Mouse (Mus musculus): ENCODE data around the gene Top2a. TPM values are rescaled to one million over a fixed set of nuclear protein-coding genes. Genes with fewer than 3 reads are reported as not detected.

The Top2a gene
- polyA plus RNA-seq, 1 experiment from 2014 or later, result 225 TPM

- peak overlapping the region; percentile 23; the same call in 1 of the 2 replicates for H3K27ac ChIP-seq
- H3K9me3 ChIP-seq, result no peaks in the 10 kb centered on the region
- no peak for DNase-seq (ENCODE audit: low spot score)
- H3K4me1 ChIP-seq (replicated peaks), result peaks cover 53% of the 10 kb centered on the region
- H3K27me3 ChIP-seq (ENCODE audit: insufficient read depth, poor library complexity, severe bottlenecking), result peaks cover 9% of the 10 kb centered on the region; the same call in 1 of the 2 replicates
- WGBS, result 91% methylated on average over 14 of the region's 14 CpGs
- no peak overlapping the region for H3K4me3 ChIP-seq
- peaks cover 56% of the 10 kb centered on the region for H3K36me3 ChIP-seq
Measured at GRCm38 (mm10) chr11:98973584-98973983, 50.4 kb downstream of the Top2a start.

DNA sequence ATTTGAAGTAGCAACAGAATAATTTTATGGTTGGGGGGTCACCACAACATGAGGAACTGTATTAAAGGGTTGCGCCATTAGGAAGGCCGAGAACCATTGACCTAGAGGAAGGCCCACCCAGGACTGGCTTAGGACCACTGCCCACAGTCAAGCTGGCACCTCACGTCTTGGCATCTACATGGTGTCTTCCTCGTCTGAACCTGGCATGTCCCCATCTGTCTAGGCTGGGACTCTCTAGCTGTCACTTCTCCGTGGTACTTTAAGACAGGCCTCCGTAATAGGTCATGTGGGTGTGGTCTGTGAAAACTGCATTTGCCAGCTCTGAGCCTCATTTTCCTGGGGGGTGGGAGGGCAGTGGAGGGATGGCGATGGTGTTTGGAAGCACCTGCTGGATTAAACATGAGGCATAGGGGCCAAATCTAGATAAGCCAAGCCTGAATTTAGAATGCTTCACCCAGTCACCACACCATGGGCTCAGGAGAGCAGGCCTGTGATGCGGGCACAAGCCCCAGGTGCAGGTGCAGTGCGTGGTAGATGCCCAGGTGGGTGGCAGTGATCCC lies 51.1 kb downstream of the Top2a start:
- WGBS, result 91% methylated on average over 9 of the region's 9 CpGs
- Histone ChIP-seq H3K27ac (no peak overlapping the region), H3K9me3 (no peaks in the 10 kb centered on the region), H3K27me3 (ENCODE audit: insufficient read depth, poor library complexity, severe bottlenecking) (peaks cover 9% of the 10 kb centered on the region; the same call in 1 of the 2 replicates), H3K4me1 (replicated peaks) (peaks cover 59% of the 10 kb centered on the region), H3K4me3 (no peak overlapping the region), H3K36me3 (peaks cover 62% of the 10 kb centered on the region)
- no peak for DNase-seq (ENCODE audit: low spot score)

DNA sequence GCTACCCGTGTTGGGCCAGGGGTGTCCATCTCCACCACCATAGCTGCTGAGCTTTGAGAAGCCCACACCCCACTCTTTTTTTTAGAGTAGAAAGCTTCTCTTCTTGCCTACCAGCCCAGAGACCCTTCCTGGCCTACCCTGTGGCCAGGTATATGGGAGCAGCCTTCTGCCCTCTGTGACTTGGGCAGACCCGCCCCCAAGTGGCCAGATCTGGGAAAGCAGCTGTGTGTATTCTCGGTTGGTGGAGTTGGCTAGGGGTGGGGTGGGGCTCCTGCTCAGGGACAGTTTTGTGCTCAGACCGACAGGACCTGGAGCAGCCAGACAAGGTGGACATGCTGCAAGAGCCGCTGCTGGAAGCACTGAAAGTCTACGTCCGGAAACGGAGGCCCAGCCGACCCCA lies 51.8 kb downstream of the Top2a start:
- Histone ChIP-seq H3K27me3 (ENCODE audit: insufficient read depth, poor library complexity, severe bottlenecking) (peaks cover 9% of the 10 kb centered on the region; the same call in 1 of the 2 replicates), H3K36me3 (peaks cover 67% of the 10 kb centered on the region), H3K27ac (no peak overlapping the region), H3K4me1 (replicated peaks) (peaks cover 65% of the 10 kb centered on the region), H3K4me3 (0 out of 2 replicates have a peak overlapping the region, but pooled peaks have one; percentile 9), H3K9me3 (no peaks in the 10 kb centered on the region)
- DNase-seq (ENCODE audit: low spot score), result peak; percentile 84
- 57% methylated on average over 9 of the region's 9 CpGs for WGBS

DNA sequence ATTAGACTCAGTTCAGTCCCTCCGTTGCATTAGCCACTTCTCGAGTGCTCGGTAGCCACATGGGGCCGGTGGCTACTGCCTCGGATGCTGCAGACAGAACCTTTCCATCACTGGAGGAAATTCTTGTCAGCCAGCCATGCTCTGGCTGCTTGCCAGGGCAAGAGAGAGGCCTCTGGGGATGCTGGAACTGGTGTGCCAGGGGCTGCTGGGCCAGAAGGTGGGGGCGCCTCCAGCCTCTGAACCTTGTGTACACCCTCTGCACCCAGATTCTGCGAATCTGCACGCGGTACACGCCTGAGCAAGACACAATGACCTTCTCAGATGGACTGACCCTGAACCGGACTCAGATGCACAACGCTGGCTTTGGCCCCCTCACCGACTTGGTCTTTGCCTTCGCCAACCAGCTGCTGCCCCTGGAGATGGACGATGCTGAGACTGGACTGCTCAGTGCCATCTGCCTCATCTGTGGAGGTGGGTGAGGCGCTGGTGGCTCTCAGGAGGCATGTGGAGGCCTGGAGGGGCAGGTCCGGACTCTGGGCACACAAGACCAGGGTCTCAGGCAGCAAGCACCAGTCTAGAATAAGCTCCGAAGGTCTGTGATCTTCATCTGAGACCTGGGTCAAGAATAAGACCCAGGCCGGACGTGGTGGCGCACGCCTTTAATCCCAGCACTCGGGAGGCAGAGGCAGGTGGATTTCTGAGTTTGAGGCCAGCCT lies 52.5 kb downstream of the Top2a start:
- 81% methylated on average over 23 of the region's 23 CpGs for WGBS
- H3K27ac ChIP-seq, result peak overlapping the region; percentile 93
- DNase-seq (ENCODE audit: low spot score), result no peak
- H3K36me3 ChIP-seq, result peaks cover 72% of the 10 kb centered on the region
- peaks cover 9% of the 10 kb centered on the region; the same call in 1 of the 2 replicates for H3K27me3 ChIP-seq (ENCODE audit: insufficient read depth, poor library complexity, severe bottlenecking)
- peak overlapping the region; percentile 5; the same call in 1 of the 2 replicates for H3K4me3 ChIP-seq
- H3K9me3 ChIP-seq, result no peaks in the 10 kb centered on the region
- H3K4me1 ChIP-seq (replicated peaks), result peaks cover 73% of the 10 kb centered on the region

DNA sequence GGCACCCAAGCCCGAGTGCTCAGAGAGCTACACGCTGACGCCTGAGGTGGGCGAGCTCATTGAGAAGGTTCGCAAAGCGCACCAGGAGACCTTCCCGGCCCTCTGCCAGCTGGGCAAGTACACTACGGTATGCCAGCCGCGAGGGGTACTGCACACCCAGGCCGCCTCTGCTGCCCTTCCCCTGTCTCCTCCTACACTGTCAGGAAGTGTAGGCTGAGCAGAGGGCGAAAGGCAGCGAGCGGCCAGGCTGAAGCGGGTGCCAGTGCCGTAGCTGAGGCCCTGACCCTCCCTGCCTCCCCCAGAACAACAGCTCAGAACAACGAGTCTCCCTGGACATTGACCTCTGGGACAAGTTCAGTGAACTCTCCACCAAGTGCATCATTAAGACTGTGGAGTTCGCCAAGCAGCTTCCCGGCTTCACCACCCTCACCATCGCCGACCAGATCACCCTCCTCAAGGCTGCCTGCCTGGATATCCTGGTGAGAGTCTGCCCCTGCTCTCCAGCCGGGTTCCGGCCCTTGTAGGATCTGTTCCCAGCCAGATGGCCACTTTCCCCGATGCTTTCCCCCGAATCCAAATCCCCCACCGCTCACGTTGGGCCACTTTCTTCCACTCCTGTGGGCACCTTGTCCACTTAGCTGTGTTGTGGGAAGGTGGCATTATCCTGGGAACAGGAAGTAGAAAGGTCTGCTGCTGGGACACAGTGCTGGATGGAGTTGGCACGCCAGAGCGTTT lies 53.6 kb downstream of the Top2a start:
- Histone ChIP-seq H3K4me3 (peak overlapping the region; percentile 83), H3K36me3 (peaks cover 72% of the 10 kb centered on the region), H3K4me1 (replicated peaks) (peaks cover 84% of the 10 kb centered on the region), H3K27ac (peak overlapping the region; percentile 93), H3K27me3 (ENCODE audit: insufficient read depth, poor library complexity, severe bottlenecking) (peaks cover 9% of the 10 kb centered on the region; the same call in 1 of the 2 replicates), H3K9me3 (no peaks in the 10 kb centered on the region)
- 61% methylated on average over 29 of the region's 29 CpGs for WGBS
- no peak for DNase-seq (ENCODE audit: low spot score)

DNA sequence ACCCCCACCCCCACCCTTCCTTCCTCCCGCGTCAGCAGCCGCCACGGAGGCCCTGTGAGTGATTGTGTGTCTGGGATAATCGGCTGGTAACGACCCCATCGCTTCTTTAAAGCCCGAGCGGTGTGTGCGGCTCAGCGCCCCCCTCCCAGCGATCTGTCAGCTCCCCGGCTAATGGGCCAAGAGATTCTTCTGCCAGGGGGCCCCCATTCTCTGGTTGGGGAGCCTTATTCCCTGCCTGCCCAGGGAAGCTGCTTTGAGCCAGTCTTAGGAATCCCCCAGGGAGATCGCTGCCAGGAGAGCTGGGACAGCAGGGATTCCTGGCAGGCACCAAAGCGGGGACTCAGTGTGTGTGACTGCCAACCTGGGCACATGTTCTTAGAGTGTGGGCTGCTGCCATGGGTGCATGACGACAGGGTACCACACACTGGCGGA lies 54.5 kb downstream of the Top2a start:
- WGBS, result 22% methylated on average over 17 of the region's 17 CpGs
- H3K27me3 ChIP-seq (ENCODE audit: insufficient read depth, poor library complexity, severe bottlenecking), result peaks cover 9% of the 10 kb centered on the region; the same call in 1 of the 2 replicates
- peaks cover 64% of the 10 kb centered on the region for H3K36me3 ChIP-seq
- H3K4me1 ChIP-seq (replicated peaks), result peaks cover 86% of the 10 kb centered on the region
- no peak for DNase-seq (ENCODE audit: low spot score)
- H3K4me3 ChIP-seq, result peak overlapping the region; percentile 83
- H3K27ac ChIP-seq, result peak overlapping the region; percentile 93
- H3K9me3 ChIP-seq, result no peaks in the 10 kb centered on the region

DNA sequence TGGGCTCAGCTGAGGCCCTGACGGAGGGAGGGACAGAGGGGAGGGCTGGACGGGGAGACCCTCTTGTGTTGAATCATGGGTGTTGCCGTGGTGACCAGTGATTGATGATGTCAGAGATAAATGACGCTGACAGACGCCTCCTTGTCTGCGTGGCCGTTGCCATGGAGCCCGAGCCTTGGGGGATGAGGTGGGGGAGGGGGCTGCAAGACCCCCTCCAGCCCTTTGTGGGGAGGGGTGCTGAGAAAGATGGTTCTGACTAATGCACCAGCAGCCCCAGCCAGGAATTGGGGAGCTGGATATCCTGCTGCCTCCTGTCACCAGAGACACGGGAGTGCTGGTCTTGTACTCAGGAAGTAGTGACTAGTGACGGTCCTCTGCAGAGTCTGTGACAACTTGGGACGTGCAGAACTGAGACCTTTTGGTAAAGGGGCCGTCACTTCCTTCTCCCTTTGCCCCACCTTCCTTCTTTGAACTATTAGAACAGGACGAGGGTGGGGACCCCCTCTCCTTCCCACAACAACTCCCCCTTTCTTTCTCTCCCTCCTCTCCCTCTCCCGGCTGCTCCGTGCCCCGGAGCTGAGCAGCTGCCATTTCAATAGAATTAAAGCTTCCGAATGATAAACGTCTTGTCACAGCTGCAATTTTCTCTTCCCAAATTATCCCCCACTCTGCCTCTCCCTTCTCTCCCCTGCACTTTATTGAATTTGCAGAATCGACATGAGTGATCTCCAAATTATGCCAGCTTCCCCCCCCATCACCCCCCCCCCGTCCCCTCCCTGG lies 55.1 kb downstream of the Top2a start:
- peak; percentile 89 for DNase-seq (ENCODE audit: low spot score)
- no peaks in the 10 kb centered on the region for H3K9me3 ChIP-seq
- peak overlapping the region; percentile 93 for H3K27ac ChIP-seq
- 6% methylated on average over 20 of the region's 20 CpGs for WGBS
- peaks cover 9% of the 10 kb centered on the region; the same call in 1 of the 2 replicates for H3K27me3 ChIP-seq (ENCODE audit: insufficient read depth, poor library complexity, severe bottlenecking)
- H3K4me3 ChIP-seq, result peak overlapping the region; percentile 83
- peaks cover 59% of the 10 kb centered on the region for H3K36me3 ChIP-seq
- H3K4me1 ChIP-seq (replicated peaks), result peaks cover 88% of the 10 kb centered on the region

DNA sequence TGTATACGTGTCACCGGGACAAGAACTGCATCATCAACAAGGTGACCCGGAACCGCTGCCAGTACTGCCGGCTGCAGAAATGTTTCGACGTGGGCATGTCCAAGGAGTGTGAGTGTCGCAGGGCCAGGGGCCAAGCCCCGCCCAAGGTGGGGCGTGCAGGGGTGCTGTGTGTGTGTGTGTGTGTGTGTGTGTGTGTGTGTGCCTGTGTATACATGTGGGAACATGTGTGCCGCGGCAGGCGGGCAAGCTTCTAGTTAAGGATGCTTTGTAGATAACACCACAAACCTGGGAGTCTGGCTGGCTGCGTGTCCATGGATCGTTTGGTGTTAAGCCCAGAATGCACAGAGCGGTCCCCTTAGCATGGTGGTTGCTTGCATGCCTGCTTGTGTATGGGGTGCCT lies 55.9 kb downstream of the Top2a start:
- WGBS, result 73% methylated on average over 16 of the region's 16 CpGs
- Histone ChIP-seq H3K27ac (peak overlapping the region; percentile 93), H3K4me1 (replicated peaks) (peaks cover 93% of the 10 kb centered on the region), H3K36me3 (peaks cover 51% of the 10 kb centered on the region), H3K9me3 (no peaks in the 10 kb centered on the region), H3K27me3 (ENCODE audit: insufficient read depth, poor library complexity, severe bottlenecking) (peaks cover 9% of the 10 kb centered on the region; the same call in 1 of the 2 replicates), H3K4me3 (peak overlapping the region; percentile 83)
- peak; percentile 7 for DNase-seq (ENCODE audit: low spot score)

GRCm38 (mm10) chr11:98966499-98967141 lies 57.4 kb downstream of the Top2a start:
- Histone ChIP-seq H3K27me3 (ENCODE audit: insufficient read depth, poor library complexity, severe bottlenecking) (peaks cover 22% of the 10 kb centered on the region), H3K27ac (peak overlapping the region; percentile 93), H3K4me1 (replicated peaks) (peaks cover 100% of the 10 kb centered on the region), H3K9me3 (no peaks in the 10 kb centered on the region), H3K4me3 (peak overlapping the region; percentile 83), H3K36me3 (peaks cover 36% of the 10 kb centered on the region)
- 29% methylated on average over 9 of the region's 9 CpGs for WGBS
- peak; percentile 79 for DNase-seq (ENCODE audit: low spot score)

DNA sequence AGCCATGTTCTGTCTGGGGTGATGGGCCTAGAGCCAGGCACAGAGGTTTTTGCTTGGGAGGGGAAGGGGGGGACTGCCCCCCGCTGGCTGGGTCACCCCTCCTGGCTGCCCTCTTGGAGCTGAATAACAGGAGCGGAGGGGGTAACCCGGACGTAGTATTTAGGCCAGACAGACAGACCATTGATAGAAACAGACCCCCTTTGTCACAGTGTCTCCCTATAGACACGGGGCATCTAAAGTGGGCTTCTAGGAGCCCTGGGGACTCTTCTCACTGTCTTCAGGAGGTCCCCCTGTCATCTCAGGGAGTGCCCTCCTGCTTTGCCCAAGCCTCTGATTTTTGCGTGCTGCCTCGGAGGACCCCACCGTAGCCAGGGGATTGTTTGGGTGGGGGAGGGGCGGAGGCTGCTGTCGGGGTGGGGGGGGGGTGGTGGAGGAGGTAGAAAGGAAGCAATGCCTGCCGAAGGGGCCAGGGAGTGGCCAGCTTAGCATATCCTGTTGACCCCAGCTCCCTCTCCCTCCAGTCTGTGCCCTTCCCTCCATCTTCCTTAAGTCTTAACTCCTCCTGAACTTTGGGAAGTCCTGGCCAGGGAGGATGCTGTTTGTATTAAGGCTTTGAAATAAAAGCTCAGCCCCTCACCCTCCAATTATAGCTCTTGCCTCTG lies 58.4 kb downstream of the Top2a start:
- no peaks in the 10 kb centered on the region for H3K9me3 ChIP-seq
- peaks cover 100% of the 10 kb centered on the region for H3K4me1 ChIP-seq (replicated peaks)
- peak; percentile 50 for DNase-seq (ENCODE audit: low spot score)
- H3K27ac ChIP-seq, result peak overlapping the region; percentile 93
- peak overlapping the region; percentile 83 for H3K4me3 ChIP-seq
- peaks cover 25% of the 10 kb centered on the region for H3K36me3 ChIP-seq
- 4% methylated on average over 11 of the region's 11 CpGs for WGBS
- H3K27me3 ChIP-seq (ENCODE audit: insufficient read depth, poor library complexity, severe bottlenecking), result peaks cover 26% of the 10 kb centered on the region

- H3K4me3 ChIP-seq, result peak overlapping the region; percentile 83
- DNase-seq (ENCODE audit: low spot score), result peak; percentile 69
- peaks cover 18% of the 10 kb centered on the region for H3K36me3 ChIP-seq
- peaks cover 100% of the 10 kb centered on the region for H3K4me1 ChIP-seq (replicated peaks)
- H3K27ac ChIP-seq, result peak overlapping the region; percentile 93
- no peaks in the 10 kb centered on the region for H3K9me3 ChIP-seq
- WGBS, result 13% methylated on average over 15 of the region's 15 CpGs
- peaks cover 21% of the 10 kb centered on the region for H3K27me3 ChIP-seq (ENCODE audit: insufficient read depth, poor library complexity, severe bottlenecking)
Measured at GRCm38 (mm10) chr11:98964616-98965415, 59.2 kb downstream of the Top2a start.
